ENCODE assay signal across 20 mouse cellular contexts in the genomic region with DNA sequence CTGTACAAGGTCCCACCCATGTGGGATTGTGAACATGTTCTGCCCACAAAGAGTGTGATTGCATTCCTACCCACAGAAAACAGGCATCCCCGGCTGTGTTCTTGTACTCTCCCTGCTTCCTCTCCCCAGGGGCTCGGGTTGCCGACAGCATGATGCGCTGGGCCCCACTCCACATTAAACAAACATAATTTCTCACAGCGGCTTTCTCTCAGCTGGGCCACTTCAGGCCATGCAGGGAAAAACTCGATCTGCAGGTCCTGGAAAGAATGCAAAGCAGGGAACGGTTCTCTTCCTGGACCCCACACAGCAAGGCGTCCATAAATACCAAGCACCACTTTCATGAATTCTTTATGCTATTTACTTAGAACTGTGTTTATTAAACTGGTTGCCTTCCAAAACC.
DNase-seq lines count a peak whose midpoint lies in the region; ATAC-seq lines count a peak whose summit lies in the region.
"Had no signal": no experiment of that assay in that cellular context is flagged by ENCODE, and none has a peak within 500 bp of the region (broad histone marks: within the 10 kb centered on the region; RNA-seq: fewer than 3 reads in every experiment).

No protein-coding gene starts in this region.

- no peak overlapping the region; the same call in 1 of the 2 replicates for H3K27ac ChIP-seq in intestine, embryonic 15.5 days
- H3K27ac ChIP-seq: forebrain, embryonic 13.5 days; hindbrain, embryonic 12.5 days; liver, embryonic 15.5 days; neural tube, embryonic 12.5 days; stomach, embryonic 15.5 days had no signal

- no peak overlapping the region for H3K4me3 ChIP-seq in intestine, embryonic 15.5 days (replicated peaks)
- H3K4me3 ChIP-seq: forebrain, embryonic 13.5 days; hindbrain, embryonic 12.5 days; liver, embryonic 15.5 days; neural tube, embryonic 12.5 days; stomach, embryonic 15.5 days had no signal

- H3K9ac ChIP-seq in intestine, embryonic 15.5 days = no peak overlapping the region
- H3K9ac ChIP-seq: forebrain, embryonic 13.5 days; hindbrain, embryonic 12.5 days; liver, embryonic 15.5 days; neural tube, embryonic 12.5 days; stomach, embryonic 15.5 days had no signal

- H3K27me3 ChIP-seq in intestine, embryonic 15.5 days (replicated peaks) = no peaks in the 10 kb centered on the region
- H3K27me3 ChIP-seq: forebrain, embryonic 13.5 days; hindbrain, embryonic 12.5 days; liver, embryonic 15.5 days; neural tube, embryonic 12.5 days; stomach, embryonic 15.5 days had no signal

- ATAC-seq in intestine, embryonic 15.5 days = 0 out of 2 replicates have a peak, but pooled peaks have one; percentile 10
- ATAC-seq: CD4-positive, CD25-positive, alpha-beta regulatory T cell, adult 4 months; forebrain, embryonic 13.5 days had no signal

- 11% methylated on average over 8 of the region's 8 CpGs for WGBS in intestine, embryonic 15.5 days

- H3K4me1 ChIP-seq in intestine, embryonic 15.5 days (replicated peaks) = no peaks in the 10 kb centered on the region
- H3K4me1 ChIP-seq: forebrain, embryonic 13.5 days; liver, embryonic 15.5 days; neural tube, embryonic 12.5 days had no signal

- H3K4me2 ChIP-seq in intestine, embryonic 15.5 days (replicated peaks) = no peak overlapping the region
- H3K4me2 ChIP-seq: forebrain, embryonic 13.5 days; hindbrain, embryonic 12.5 days; liver, embryonic 15.5 days; neural tube, embryonic 12.5 days; stomach, embryonic 15.5 days had no signal

- H3K36me3 ChIP-seq in intestine, embryonic 15.5 days = no peaks in the 10 kb centered on the region
- H3K36me3 ChIP-seq: G1E; hindbrain, embryonic 12.5 days; liver, embryonic 15.5 days; neural tube, embryonic 12.5 days; stomach, embryonic 15.5 days had no signal

- peak; percentile 91 for DNase-seq in heart, adult 11 months
- no peak for DNase-seq in heart, postnatal 25 days (ENCODE audit: low spot score)
- peak; percentile 48 for DNase-seq in kidney, postnatal 10 days
- DNase-seq in kidney, postnatal 36 days = no peak
- DNase-seq in lung, postnatal 25 days (ENCODE audit: low spot score) = peak; percentile 39
- no peak for DNase-seq in yolk sac, embryonic 10.5 days (ENCODE audit: low spot score)
- DNase-seq in cerebellum, postnatal 10 days = no peak
- DNase-seq: adrenal gland, postnatal 36 days; cerebellum, adult 8-10 months; gastrocnemius, postnatal 25 days; kidney, adult 18-20 months; thymus, adult 2 months had no signal

- H3K9me3 ChIP-seq in intestine, embryonic 15.5 days = no peaks in the 10 kb centered on the region
- H3K9me3 ChIP-seq: hindbrain, embryonic 12.5 days; liver, embryonic 15.5 days; neural tube, embryonic 12.5 days; stomach, embryonic 15.5 days had no signal

- intact Hi-C loops in heart, postnatal 25 days (cut with DNase I) = no loop called here

Comparison
In these comparisons a context has a peak if more than half of its experiments do, and no peak if none do; other contexts are left out.
1. DNase-seq: peak in heart, adult 11 months (single experiment), kidney, postnatal 10 days (single experiment) and lung, postnatal 25 days (single experiment); none in heart, postnatal 25 days (single experiment), kidney, postnatal 36 days (0 of 2), yolk sac, embryonic 10.5 days (single experiment) and cerebellum, postnatal 10 days (0 of 2).